Mouse (Mus musculus) erythroblast, embryonic 14.5 days (primary cell): ENCODE measurements around the gene Gm8265. TPM values are rescaled to one million over a fixed set of nuclear protein-coding genes. Genes with fewer than 3 reads are reported as not detected.
"Not testable (repeated sequence)": the region's sequence is repeated elsewhere in the genome, so short reads cannot be mapped to it uniquely, and the experiment has no call there.

Source experiments
- H3K27me3 ChIP-seq: 2 replicates; pipeline ENCODE4 v1.6.1; 2012; ENCODE audit warnings: inconsistent platforms; ENCODE audit not compliant: control insufficient read depth
- H3K36me3 ChIP-seq: 2 replicates; pipeline ENCODE4 v1.6.1; 2012; ENCODE audit warnings: mild to moderate bottlenecking, inconsistent platforms; ENCODE audit not compliant: control insufficient read depth
- H3K4me1 ChIP-seq: 2 replicates; pipeline ENCODE4 v1.6.1; 2012; ENCODE audit warnings: inconsistent platforms; ENCODE audit not compliant: control insufficient read depth
- H3K4me3 ChIP-seq: replicated peaks from 2 replicates; pipeline ENCODE3; 2012; ENCODE audit warnings: moderate library complexity, mild to moderate bottlenecking, inconsistent platforms
- H3K9me3 ChIP-seq: 2 replicates; pipeline ENCODE4 v1.6.1; 2012; ENCODE audit warnings: low read length, inconsistent platforms, mixed read lengths; ENCODE audit not compliant: control insufficient read depth
- polyA plus RNA-seq: library from polyadenylated mRNA; stranded (reverse); fragments of >175 nt; gene quantifications from 2 replicates; pipeline ENCODE4 v1.2.3, GENCODE M21; 2012

Gene Gm8265
- polyA plus RNA-seq = not detected in 2 replicates

GRCm38 (mm10) chr14:5632928-5633327 lies at the start of gene Gm8265:
Gm8265 (minus strand) TSS chr14:5633028.
- not testable (repeated sequence) for H3K4me3 ChIP-seq, H3K27me3 ChIP-seq, H3K9me3 ChIP-seq, H3K4me1 ChIP-seq, H3K36me3 ChIP-seq

Other genes starting within 250 kb of the Gm8265 start
- gene Gm3500, start 244.0 kb downstream of the Gm8265 start, polyA plus RNA-seq = not detected in 2 replicates
- not detected in 2 replicates for gene Gm3194, start 177.6 kb downstream of the Gm8265 start, polyA plus RNA-seq
- gene Gm8246, start 155.2 kb downstream of the Gm8265 start, polyA plus RNA-seq = not detected in 2 replicates
- gene Gm3187, start 148.8 kb downstream of the Gm8265 start, polyA plus RNA-seq = not detected in 2 replicates
- not detected in 2 replicates for gene Gm3488, start 131.4 kb downstream of the Gm8265 start, polyA plus RNA-seq
- not detected in 2 replicates for gene Gm3532, start 94.5 kb downstream of the Gm8265 start, polyA plus RNA-seq
- not detected in 2 replicates for gene Gm9603, start 54.4 kb upstream of the Gm8265 start, polyA plus RNA-seq
- gene Gm3373, start 108.5 kb upstream of the Gm8265 start, polyA plus RNA-seq = not detected in 2 replicates
- gene Gm3383, start 175.0 kb upstream of the Gm8265 start, polyA plus RNA-seq = not detected in 2 replicates
- not detected in 2 replicates for gene Gm3424, start 197.3 kb upstream of the Gm8265 start, polyA plus RNA-seq
- gene Gm8237, start 247.4 kb upstream of the Gm8265 start, polyA plus RNA-seq = not detected in 2 replicates